Mouse (Mus musculus) CH12.LX (cell line): Measurements from ENCODE around the gene C1ql2. TPM values are rescaled to one million over a fixed set of nuclear protein-coding genes. Genes with fewer than 3 reads are reported as not detected.

Experiments
- DNase-seq: peaks from one replicate; pipeline ENCODE4 v3.0.0-alpha.2; 2013; ENCODE audit errors: extremely low read depth
- H3K27ac ChIP-seq: 2 replicates; pipeline ENCODE4 v1.5.1; 2012; ENCODE audit warnings: low read depth, mild to moderate bottlenecking, control low read depth, moderate library complexity; ENCODE audit not compliant: insufficient read depth
- H3K27me3 ChIP-seq: replicated peaks from 2 replicates; pipeline ENCODE3; 2012; ENCODE audit warnings: inconsistent platforms
- H3K36me3 ChIP-seq, 2 experiments: replicated peaks in 1 of 2; 2 replicates each; pipeline versions ENCODE3 to v1.6.1; 2012; ENCODE audit warnings: inconsistent platforms in 1 of 2, low read length in 1 of 2, mild to moderate bottlenecking in 1 of 2, mixed read lengths in 1 of 2, moderate library complexity in 1 of 2; ENCODE audit not compliant: control insufficient read depth in 1 of 2, insufficient read depth in 1 of 2
- H3K4me1 ChIP-seq, 2 experiments: 2 replicates each; pipeline ENCODE4 v1.6.1; 2012; ENCODE audit warnings: inconsistent platforms in 1 of 2, moderate library complexity in 1 of 2; ENCODE audit not compliant: insufficient read depth in 2 of 2, control insufficient read depth in 1 of 2
- H3K4me2 ChIP-seq: 2 replicates; pipeline ENCODE4 v1.6.1; 2012; ENCODE audit warnings: low read depth, mild to moderate bottlenecking, control low read depth; ENCODE audit not compliant: poor library complexity, insufficient read depth, severe bottlenecking
- H3K4me3 ChIP-seq, 3 experiments: fragments of 150-350 bp in 1 of 3; sonication (generic) in 1 of 3; replicated peaks in 1 of 3; 2 replicates each; pipeline versions ENCODE3 to v1.5.1; 2011 to 2012; ENCODE audit warnings: low read depth in 2 of 3, low read length in 2 of 3, mild to moderate bottlenecking in 2 of 3, moderate library complexity in 2 of 3, control low read depth in 1 of 3, improper control_type of control experiment in 1 of 3, inconsistent platforms in 1 of 3, mixed read lengths in 1 of 3; ENCODE audit not compliant: poor library complexity in 1 of 3
- H3K79me2 ChIP-seq: replicated peaks from 2 replicates; pipeline ENCODE4 v1.6.1; 2012; ENCODE audit warnings: mild to moderate bottlenecking, moderate library complexity; ENCODE audit not compliant: control insufficient read depth, poor library complexity, insufficient read depth, severe bottlenecking; ENCODE audit errors: extremely low read depth
- H3K9ac ChIP-seq: 2 replicates; pipeline ENCODE4 v1.6.1; 2012; ENCODE audit warnings: low read depth, mild to moderate bottlenecking, control low read depth, moderate library complexity; ENCODE audit not compliant: insufficient read depth
- H3K9me3 ChIP-seq: replicated peaks from 2 replicates; pipeline ENCODE3; 2012; ENCODE audit warnings: low read length, inconsistent platforms, mixed read lengths
- CTCF ChIP-seq, 2 experiments: IDR thresholded peaks in 1 of 2; conservative IDR thresholded peaks in 1 of 2; 2 replicates each; pipeline ENCODE4 v1.5.1; 2011 to 2012; ENCODE audit warnings: low read depth in 2 of 2, low read length in 2 of 2, improper control_type of control experiment in 1 of 2, inconsistent platforms in 1 of 2, mild to moderate bottlenecking in 1 of 2, moderate library complexity in 1 of 2
- GABPA ChIP-seq: IDR thresholded peaks from 2 replicates; pipeline ENCODE4 v1.6.1; 2012; ENCODE audit warnings: low read depth, low read length, improper control_type of control experiment, inconsistent platforms; ENCODE audit not compliant: insufficient replicate concordance
- MYC ChIP-seq: IDR thresholded peaks from 2 replicates; pipeline ENCODE4 v1.6.1; 2011; ENCODE audit warnings: low read depth, mild to moderate bottlenecking, improper control_type of control experiment, low read length
- PAX5 ChIP-seq: IDR thresholded peaks from 2 replicates; pipeline ENCODE4 v1.6.1; 2012; ENCODE audit warnings: low read length, inconsistent platforms, mixed read lengths
- POLR2A ChIP-seq: IDR thresholded peaks from 2 replicates; pipeline ENCODE4 v1.6.1; 2011; ENCODE audit warnings: low read depth, mild to moderate bottlenecking, improper control_type of control experiment, low read length
- RAD21 ChIP-seq: IDR thresholded peaks from 2 replicates; pipeline ENCODE4 v1.6.1; 2011; ENCODE audit warnings: low read depth, mild to moderate bottlenecking, low read length, improper control_type of control experiment, moderate library complexity
- SIN3A ChIP-seq: IDR thresholded peaks from 2 replicates; pipeline ENCODE4 v1.6.1; 2012; ENCODE audit warnings: low read length, improper control_type of control experiment, inconsistent platforms
- SMC3 ChIP-seq: IDR thresholded peaks from 2 replicates; pipeline ENCODE4 v1.6.1; 2011; ENCODE audit warnings: low read depth, low read length, improper control_type of control experiment
- TBP ChIP-seq: conservative IDR thresholded peaks from 2 replicates; pipeline ENCODE4 v1.6.1; 2011; ENCODE audit warnings: low read depth, low read length, improper control_type of control experiment
- TCF12 ChIP-seq: IDR thresholded peaks from 2 replicates; pipeline ENCODE4 v1.6.1; 2014; ENCODE audit warnings: low read depth, mild to moderate bottlenecking, inconsistent platforms, low read length, improper control_type of control experiment
- ZC3H11A ChIP-seq: IDR thresholded peaks from 2 replicates; pipeline ENCODE4 v1.6.1; 2012; ENCODE audit warnings: low read depth, mild to moderate bottlenecking, inconsistent platforms, low read length, improper control_type of control experiment
- ZKSCAN1 ChIP-seq: IDR thresholded peaks from 2 replicates; pipeline ENCODE4 v1.6.1; 2012; ENCODE audit warnings: low read depth, inconsistent platforms, low read length, improper control_type of control experiment, borderline replicate concordance
- dilution Hi-C: fragments of 300-500 bp; cut with MboI; formaldehyde crosslinking; loops from 2 replicates; pipeline ENCODE4 v1.14.3; 2020; ENCODE audit warnings: low sequenced_read_pairs; ENCODE audit not compliant: extremely low pct_unique_long_range_greater_than_20kb, extremely low pct_ligation_motif_present
- in situ Hi-C: fragments of 300-500 bp; cut with MboI; formaldehyde crosslinking; loops from 3 replicates; pipeline ENCODE4 v1.14.3; 2019; ENCODE audit warnings: low sequenced_read_pairs, low pct_ligation_motif_present, low pct_unique_long_range_greater_than_20kb, mixed read lengths
- polyA plus RNA-seq: library from polyadenylated mRNA; unstranded; fragments of >175 nt; gene quantifications from 2 replicates; pipeline ENCODE4 v1.2.1, GENCODE M21; 2012; ENCODE audit warnings: low read depth; ENCODE audit not compliant: insufficient read length
- total RNA-seq, 2 experiments: library from RNA; depleted of rRNA; stranded (reverse); fragments of 300-350 nt in 1 of 2; fragments of >200 nt in 1 of 2; gene quantifications; 2 replicates each; pipeline ENCODE4 v1.2.3; 2012 to 2014

The C1ql2 gene
- total and polyA plus RNA-seq, 3 experiments = not detected

- TF ChIP-seq CTCF (conservative IDR thresholded peaks at IDR 0.05 in 1 of 2, IDR thresholded peaks at IDR 0.05 in 1 of 2; ENCODE audit: low read depth in 2 of 2, low read length in 2 of 2) = 0 out of 4 replicates have a peak, but pooled peaks of 1 of the 2 experiments have one; percentile 2
- no peak for TF ChIP-seq SIN3A
- TF ChIP-seq TCF12 = no peak
- TF ChIP-seq POLR2A = no peak
- TF ChIP-seq GABPA = no peak
- TF ChIP-seq, all 38 proteins: peak for 1
- DNase-seq = no peak
- no peak overlapping the region for H3K4me2 ChIP-seq
Measured at GRCm38 (mm10) chr1:120328212-120328611, 12.2 kb upstream of the C1ql2 start.

GRCm38 (mm10) chr1:120331841-120332240 is 8.5 kb upstream of the C1ql2 start:
- Histone ChIP-seq H3K4me2 (no peak overlapping the region), H3K9me3 (no peaks in the 10 kb centered on the region), H3K27ac (no peak overlapping the region), H3K27me3 (peaks cover 32% of the 10 kb centered on the region), H3K4me1 (no peaks in the 10 kb centered on the region), H3K4me3 (no peak overlapping the region), H3K36me3 (no peaks in the 10 kb centered on the region), H3K79me2 (no peaks in the 10 kb centered on the region), H3K9ac (no peak overlapping the region)
- DNase-seq = peak; percentile 21
- in situ Hi-C loops (no loop called here), dilution Hi-C loops (no loop called here)
- TF ChIP-seq ZKSCAN1 = no peak
- TF ChIP-seq TBP = no peak
- no peak for TF ChIP-seq MYC
- no peak for TF ChIP-seq PAX5
- TF ChIP-seq ZC3H11A = no peak

More at GRCm38 (mm10) chr1:120328212-120328611, 12.2 kb upstream of the C1ql2 start:
- no peak overlapping the region for H3K27ac ChIP-seq
- dilution Hi-C loops = no loop called here
- no peaks in the 10 kb centered on the region for H3K9me3 ChIP-seq
- H3K4me3 ChIP-seq = no peak overlapping the region
- in situ Hi-C loops = loop anchor here (10.0 kb wide), 1 partner anchor 227 kb away; no protein-coding TSS in a partner anchor
- H3K36me3 ChIP-seq = no peaks in the 10 kb centered on the region
- peaks cover 6% of the 10 kb centered on the region for H3K27me3 ChIP-seq
- H3K79me2 ChIP-seq = no peaks in the 10 kb centered on the region
- no peak overlapping the region for H3K9ac ChIP-seq
- no peaks in the 10 kb centered on the region; a peak in 1 of 4 replicates for H3K4me1 ChIP-seq

- H3K27ac ChIP-seq = no peak overlapping the region
- H3K4me2 ChIP-seq = no peak overlapping the region
- H3K27me3 ChIP-seq = peaks cover 28% of the 10 kb centered on the region
- no peaks in the 10 kb centered on the region for H3K79me2 ChIP-seq
- dilution Hi-C loops = no loop called here
- peaks cover 0 to 10% of the 10 kb centered on the region in 2 experiments; a peak in 2 of 4 replicates for H3K4me1 ChIP-seq
- in situ Hi-C loops = no loop called here
- no peak overlapping the region for H3K9ac ChIP-seq
- no peak for DNase-seq
- H3K9me3 ChIP-seq = peaks cover 1% of the 10 kb centered on the region
- TF ChIP-seq RAD21 = peak; percentile 13
- peak in 1 of 2 experiments; percentile 50; a peak in 2 of 4 replicates for TF ChIP-seq CTCF (conservative IDR thresholded peaks at IDR 0.05 in 1 of 2, IDR thresholded peaks at IDR 0.05 in 1 of 2; ENCODE audit: low read depth in 2 of 2, low read length in 2 of 2)
- peak; percentile 44 for TF ChIP-seq SMC3
- TF ChIP-seq ZC3H11A = no peak
- TF ChIP-seq, all 38 proteins: peak for 3
- no peak overlapping the region for H3K4me3 ChIP-seq
- no peaks in the 10 kb centered on the region for H3K36me3 ChIP-seq
Measured at GRCm38 (mm10) chr1:120337970-120338369, 2.4 kb upstream of the C1ql2 start.
